Mouse (Mus musculus): ENCODE results near the gene Gm7356. TPM values are rescaled to one million over a fixed set of nuclear protein-coding genes. Genes with fewer than 3 reads are reported as not detected.
"Not testable (repeated sequence)": the region's sequence is repeated elsewhere in the genome, so short reads cannot be mapped to it uniquely, and the experiment has no call there.

Gm7356 gene
- not detected in 2 replicates for polyA plus RNA-seq (2015; fragmentation: Nextera tagmentation; extraction: Ambion mirVana)

- not testable (repeated sequence) for H3K27ac ChIP-seq (ENCODE audit: low read length); ATAC-seq
- WGBS, result 93% methylated on average over 3 of the region's 4 CpGs
These were observed at the start of gene Gm7356 for GRCm38 (mm10) chr17:14003604-14004003. Gm7356 (minus strand) TSS chr17:14003704.

GRCm38 (mm10) chr17:14041880-14042279, 38.4 kb upstream of the Gm7356 start:
- ATAC-seq; H3K9me3 ChIP-seq (ENCODE audit: control insufficient read depth, low read length); H3K9ac ChIP-seq (replicated peaks; ENCODE audit: low read depth, low read length); H3K4me1 ChIP-seq (replicated peaks; ENCODE audit: control insufficient read depth, insufficient read depth, low read length); H3K4me3 ChIP-seq (replicated peaks; ENCODE audit: low read length); H3K4me2 ChIP-seq (ENCODE audit: low read length); H3K36me3 ChIP-seq (ENCODE audit: control insufficient read depth, insufficient read depth); H3K27ac ChIP-seq (ENCODE audit: low read length); H3K27me3 ChIP-seq (replicated peaks; ENCODE audit: control insufficient read depth, insufficient read depth, low read length): not testable (repeated sequence)
- 71% methylated on average over 1 of the region's 2 CpGs for WGBS

More at GRCm38 (mm10) chr17:14003604-14004003, at the start of gene Gm7356:
- H3K4me3 ChIP-seq (replicated peaks; ENCODE audit: low read length); H3K9me3 ChIP-seq (ENCODE audit: control insufficient read depth, low read length); H3K4me2 ChIP-seq (ENCODE audit: low read length); H3K9ac ChIP-seq (replicated peaks; ENCODE audit: low read depth, low read length); H3K36me3 ChIP-seq (ENCODE audit: control insufficient read depth, insufficient read depth); H3K27me3 ChIP-seq (replicated peaks; ENCODE audit: control insufficient read depth, insufficient read depth, low read length); H3K4me1 ChIP-seq (replicated peaks; ENCODE audit: control insufficient read depth, insufficient read depth, low read length): not testable (repeated sequence)

GRCm38 (mm10) chr17:14037012-14037411, 33.5 kb upstream of the Gm7356 start:
- not testable (repeated sequence) for H3K27me3 ChIP-seq (replicated peaks; ENCODE audit: control insufficient read depth, insufficient read depth, low read length); H3K9me3 ChIP-seq (ENCODE audit: control insufficient read depth, low read length); H3K4me1 ChIP-seq (replicated peaks; ENCODE audit: control insufficient read depth, insufficient read depth, low read length); H3K4me2 ChIP-seq (ENCODE audit: low read length); H3K27ac ChIP-seq (ENCODE audit: low read length); H3K4me3 ChIP-seq (replicated peaks; ENCODE audit: low read length); ATAC-seq; H3K36me3 ChIP-seq (ENCODE audit: control insufficient read depth, insufficient read depth); H3K9ac ChIP-seq (replicated peaks; ENCODE audit: low read depth, low read length)
- WGBS, result 68% methylated on average over 1 of the region's 2 CpGs

GRCm38 (mm10) chr17:14036113-14036512, 32.6 kb upstream of the Gm7356 start:
- H3K36me3 ChIP-seq (ENCODE audit: control insufficient read depth, insufficient read depth), result not testable (repeated sequence)

GRCm38 (mm10) chr17:13993425-13993824, 10.1 kb downstream of the Gm7356 start:
- not testable (repeated sequence) for H3K4me2 ChIP-seq (ENCODE audit: low read length); H3K9ac ChIP-seq (replicated peaks; ENCODE audit: low read depth, low read length); H3K27me3 ChIP-seq (replicated peaks; ENCODE audit: control insufficient read depth, insufficient read depth, low read length); H3K4me1 ChIP-seq (replicated peaks; ENCODE audit: control insufficient read depth, insufficient read depth, low read length); ATAC-seq; H3K36me3 ChIP-seq (ENCODE audit: control insufficient read depth, insufficient read depth); H3K9me3 ChIP-seq (ENCODE audit: control insufficient read depth, low read length); H3K4me3 ChIP-seq (replicated peaks; ENCODE audit: low read length); H3K27ac ChIP-seq (ENCODE audit: low read length)
- WGBS, result 69% methylated on average over 2 of the region's 2 CpGs

More at GRCm38 (mm10) chr17:14036113-14036512, 32.6 kb upstream of the Gm7356 start:
- not testable (repeated sequence) for H3K4me2 ChIP-seq (ENCODE audit: low read length); H3K9ac ChIP-seq (replicated peaks; ENCODE audit: low read depth, low read length); H3K27ac ChIP-seq (ENCODE audit: low read length); H3K27me3 ChIP-seq (replicated peaks; ENCODE audit: control insufficient read depth, insufficient read depth, low read length); ATAC-seq; H3K9me3 ChIP-seq (ENCODE audit: control insufficient read depth, low read length); H3K4me1 ChIP-seq (replicated peaks; ENCODE audit: control insufficient read depth, insufficient read depth, low read length); H3K4me3 ChIP-seq (replicated peaks; ENCODE audit: low read length)
- 85% methylated on average over 4 of the region's 4 CpGs for WGBS

- no peak overlapping the region for H3K27ac ChIP-seq (ENCODE audit: low read length)
- no peaks in the 10 kb centered on the region for H3K36me3 ChIP-seq (ENCODE audit: control insufficient read depth, insufficient read depth)
- no peak for ATAC-seq
- H3K27me3 ChIP-seq (replicated peaks; ENCODE audit: control insufficient read depth, insufficient read depth, low read length), result no peaks in the 10 kb centered on the region
- H3K4me3 ChIP-seq (replicated peaks; ENCODE audit: low read length), result no peak overlapping the region
- no peak overlapping the region for H3K9ac ChIP-seq (replicated peaks; ENCODE audit: low read depth, low read length)
- H3K4me2 ChIP-seq (ENCODE audit: low read length), result no peak overlapping the region
- no peaks in the 10 kb centered on the region for H3K4me1 ChIP-seq (replicated peaks; ENCODE audit: control insufficient read depth, insufficient read depth, low read length)
- WGBS, result 89% methylated on average over 1 of the region's 1 CpGs
- H3K9me3 ChIP-seq (ENCODE audit: control insufficient read depth, low read length), result no peaks in the 10 kb centered on the region
These were observed 15.8 kb downstream of the Gm7356 start for GRCm38 (mm10) chr17:13987690-13988089.

GRCm38 (mm10) chr17:13970796-13971195, 32.7 kb downstream of the Gm7356 start:
- H3K36me3 ChIP-seq (ENCODE audit: control insufficient read depth, insufficient read depth); H3K4me2 ChIP-seq (ENCODE audit: low read length); H3K9me3 ChIP-seq (ENCODE audit: control insufficient read depth, low read length); H3K4me3 ChIP-seq (replicated peaks; ENCODE audit: low read length); H3K9ac ChIP-seq (replicated peaks; ENCODE audit: low read depth, low read length); H3K27ac ChIP-seq (ENCODE audit: low read length); H3K27me3 ChIP-seq (replicated peaks; ENCODE audit: control insufficient read depth, insufficient read depth, low read length); H3K4me1 ChIP-seq (replicated peaks; ENCODE audit: control insufficient read depth, insufficient read depth, low read length); ATAC-seq: not testable (repeated sequence)
- WGBS, result 82% methylated on average over 5 of the region's 5 CpGs

- WGBS, result 78% methylated on average over 1 of the region's 2 CpGs
- H3K9me3 ChIP-seq (ENCODE audit: control insufficient read depth, low read length); H3K27me3 ChIP-seq (replicated peaks; ENCODE audit: control insufficient read depth, insufficient read depth, low read length); H3K4me2 ChIP-seq (ENCODE audit: low read length); ATAC-seq; H3K36me3 ChIP-seq (ENCODE audit: control insufficient read depth, insufficient read depth); H3K4me3 ChIP-seq (replicated peaks; ENCODE audit: low read length); H3K4me1 ChIP-seq (replicated peaks; ENCODE audit: control insufficient read depth, insufficient read depth, low read length); H3K9ac ChIP-seq (replicated peaks; ENCODE audit: low read depth, low read length); H3K27ac ChIP-seq (ENCODE audit: low read length): not testable (repeated sequence)
These were observed 33.6 kb downstream of the Gm7356 start for GRCm38 (mm10) chr17:13969917-13970316.

GRCm38 (mm10) chr17:13965048-13965447, 38.5 kb downstream of the Gm7356 start:
- not testable (repeated sequence) for H3K4me1 ChIP-seq (replicated peaks; ENCODE audit: control insufficient read depth, insufficient read depth, low read length)

GRCm38 (mm10) chr17:13962245-13962644, 41.3 kb downstream of the Gm7356 start:
- H3K36me3 ChIP-seq (ENCODE audit: control insufficient read depth, insufficient read depth); H3K9me3 ChIP-seq (ENCODE audit: control insufficient read depth, low read length); H3K9ac ChIP-seq (replicated peaks; ENCODE audit: low read depth, low read length); H3K27me3 ChIP-seq (replicated peaks; ENCODE audit: control insufficient read depth, insufficient read depth, low read length); H3K4me3 ChIP-seq (replicated peaks; ENCODE audit: low read length); ATAC-seq; H3K27ac ChIP-seq (ENCODE audit: low read length); H3K4me1 ChIP-seq (replicated peaks; ENCODE audit: control insufficient read depth, insufficient read depth, low read length); H3K4me2 ChIP-seq (ENCODE audit: low read length): not testable (repeated sequence)
- WGBS, result 86% methylated on average over 3 of the region's 3 CpGs

More at GRCm38 (mm10) chr17:13965048-13965447, 38.5 kb downstream of the Gm7356 start:
- H3K4me3 ChIP-seq (replicated peaks; ENCODE audit: low read length); H3K9me3 ChIP-seq (ENCODE audit: control insufficient read depth, low read length); H3K9ac ChIP-seq (replicated peaks; ENCODE audit: low read depth, low read length); ATAC-seq; H3K4me2 ChIP-seq (ENCODE audit: low read length); H3K27me3 ChIP-seq (replicated peaks; ENCODE audit: control insufficient read depth, insufficient read depth, low read length); H3K27ac ChIP-seq (ENCODE audit: low read length); H3K36me3 ChIP-seq (ENCODE audit: control insufficient read depth, insufficient read depth): not testable (repeated sequence)
- 8% methylated on average over 1 of the region's 2 CpGs for WGBS

Data from forebrain, embryonic 16.5 days (tissue).